Mouse (Mus musculus): ENCODE results near the gene Lamc3. TPM values are rescaled to one million over a fixed set of nuclear protein-coding genes. Genes with fewer than 3 reads are reported as not detected.

The Lamc3 gene
- polyA plus RNA-seq, 1 experiment from 2014 or later: 0.64 TPM

DNA sequence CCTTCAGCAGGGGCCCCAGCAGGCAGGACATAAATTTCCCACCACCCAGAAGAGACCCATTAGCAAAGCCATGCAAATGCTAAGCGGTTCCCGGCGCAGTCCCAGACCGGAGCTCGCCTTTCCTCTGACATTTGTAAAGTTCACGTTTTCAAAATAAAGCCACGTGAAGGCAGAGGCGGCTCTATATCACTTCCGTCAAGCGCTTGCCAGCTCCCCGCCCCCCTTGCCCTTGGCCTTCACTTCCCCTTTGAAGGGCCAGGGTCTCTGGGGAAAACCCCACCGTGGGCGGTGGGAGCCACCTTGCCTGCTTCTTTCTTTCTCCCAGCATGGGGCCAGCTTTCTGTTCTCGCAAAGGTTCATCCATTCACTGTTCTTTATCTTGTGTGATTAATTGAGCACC lies 6.2 kb upstream of the Lamc3 start:
- Histone ChIP-seq H3K4me3 (replicated peaks) (no peak overlapping the region), H3K9me3 (no peaks in the 10 kb centered on the region), H3K27ac (no peak overlapping the region), H3K4me1 (no peaks in the 10 kb centered on the region), H3K4me2 (no peak overlapping the region), H3K27me3 (replicated peaks) (peaks cover 47% of the 10 kb centered on the region), H3K36me3 (no peaks in the 10 kb centered on the region), H3K9ac (no peak overlapping the region)
- ATAC-seq (ENCODE audit: insufficient read depth, low FRiP score, low read depth): no peak
- WGBS: 5% methylated on average over 14 of the region's 14 CpGs

DNA sequence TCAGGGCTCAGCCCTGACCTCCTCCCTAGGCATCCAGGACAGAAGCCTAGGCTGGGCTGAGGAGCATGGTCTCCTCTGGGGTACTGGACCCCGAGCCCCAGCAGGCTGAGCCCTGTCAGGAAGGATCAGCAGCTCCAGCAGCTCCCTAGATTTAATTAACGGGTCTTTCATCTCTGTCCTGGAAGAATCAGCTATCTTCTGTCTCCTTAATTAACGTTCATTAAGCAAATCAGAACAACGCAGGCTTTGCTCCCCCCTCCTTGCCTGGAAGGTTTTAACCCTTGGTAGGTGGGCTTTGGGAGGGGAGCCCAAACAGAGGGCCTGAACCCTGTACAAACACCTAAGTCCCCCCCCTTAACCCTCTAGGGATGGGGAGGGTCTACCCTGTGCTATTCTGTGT lies 4.0 kb upstream of the Lamc3 start:
- H3K9me3 ChIP-seq: no peaks in the 10 kb centered on the region
- peaks cover 12% of the 10 kb centered on the region for H3K4me1 ChIP-seq
- no peak for ATAC-seq (ENCODE audit: insufficient read depth, low FRiP score, low read depth)
- no peaks in the 10 kb centered on the region for H3K36me3 ChIP-seq
- H3K4me2 ChIP-seq: no peak overlapping the region
- H3K27me3 ChIP-seq (replicated peaks): peaks cover 66% of the 10 kb centered on the region
- H3K4me3 ChIP-seq (replicated peaks): no peak overlapping the region
- no peak overlapping the region for H3K27ac ChIP-seq
- WGBS: 35% methylated on average over 4 of the region's 4 CpGs
- no peak overlapping the region for H3K9ac ChIP-seq

DNA sequence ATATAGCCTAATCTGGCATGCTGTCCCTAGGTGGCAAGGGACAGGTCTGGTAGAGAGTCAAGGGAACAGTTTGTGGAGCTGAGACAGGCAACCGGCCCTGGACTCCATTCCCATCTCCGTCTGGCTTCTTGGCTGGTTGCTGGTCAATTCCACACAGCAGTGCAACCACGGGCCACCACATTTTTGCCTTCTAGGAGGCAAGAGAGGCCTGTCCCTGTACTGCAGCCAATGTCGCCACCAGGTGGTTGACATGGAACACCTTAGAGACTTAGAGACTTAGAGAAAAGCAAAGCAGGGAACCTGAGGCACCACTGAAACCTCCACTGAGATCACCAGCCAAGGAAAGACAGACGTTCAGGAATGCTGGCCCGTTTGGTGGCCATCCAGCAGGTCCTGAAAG lies 2.3 kb upstream of the Lamc3 start:
- Histone ChIP-seq H3K4me2 (no peak overlapping the region), H3K9ac (no peak overlapping the region), H3K4me1 (peaks cover 12% of the 10 kb centered on the region), H3K27me3 (replicated peaks) (peaks cover 72% of the 10 kb centered on the region), H3K9me3 (no peaks in the 10 kb centered on the region), H3K27ac (no peak overlapping the region), H3K36me3 (no peaks in the 10 kb centered on the region), H3K4me3 (replicated peaks) (no peak overlapping the region)
- 26% methylated on average over 6 of the region's 6 CpGs for WGBS
- no peak for ATAC-seq (ENCODE audit: insufficient read depth, low FRiP score, low read depth)

DNA sequence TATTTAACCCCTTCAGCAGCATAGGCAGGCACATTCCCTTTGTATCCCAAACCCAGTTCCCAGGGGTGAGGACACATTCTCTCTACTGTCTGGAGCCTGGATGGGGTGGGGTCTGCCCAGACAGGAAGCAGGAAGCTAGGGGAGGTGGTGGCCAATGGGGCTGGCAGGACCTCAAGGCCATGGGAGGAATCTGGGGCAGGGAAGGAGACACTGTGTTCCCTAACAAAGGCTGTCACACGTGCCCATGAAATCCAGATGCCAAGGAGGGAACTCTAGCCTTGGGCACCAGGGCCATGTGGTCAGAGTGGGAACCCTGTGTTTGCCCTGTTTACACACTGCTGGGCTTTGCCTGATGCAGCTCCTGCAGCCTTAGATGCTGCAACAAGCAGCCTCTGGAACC lies 1.8 kb downstream of the Lamc3 start:
- ATAC-seq (ENCODE audit: insufficient read depth, low FRiP score, low read depth): no peak
- peaks cover 12% of the 10 kb centered on the region for H3K4me1 ChIP-seq
- no peaks in the 10 kb centered on the region for H3K9me3 ChIP-seq
- H3K27ac ChIP-seq: no peak overlapping the region
- 63% methylated on average over 1 of the region's 1 CpGs for WGBS
- H3K4me2 ChIP-seq: no peak overlapping the region
- no peaks in the 10 kb centered on the region for H3K36me3 ChIP-seq
- no peak overlapping the region for H3K4me3 ChIP-seq (replicated peaks)
- no peak overlapping the region for H3K9ac ChIP-seq
- peaks cover 40% of the 10 kb centered on the region for H3K27me3 ChIP-seq (replicated peaks)

DNA sequence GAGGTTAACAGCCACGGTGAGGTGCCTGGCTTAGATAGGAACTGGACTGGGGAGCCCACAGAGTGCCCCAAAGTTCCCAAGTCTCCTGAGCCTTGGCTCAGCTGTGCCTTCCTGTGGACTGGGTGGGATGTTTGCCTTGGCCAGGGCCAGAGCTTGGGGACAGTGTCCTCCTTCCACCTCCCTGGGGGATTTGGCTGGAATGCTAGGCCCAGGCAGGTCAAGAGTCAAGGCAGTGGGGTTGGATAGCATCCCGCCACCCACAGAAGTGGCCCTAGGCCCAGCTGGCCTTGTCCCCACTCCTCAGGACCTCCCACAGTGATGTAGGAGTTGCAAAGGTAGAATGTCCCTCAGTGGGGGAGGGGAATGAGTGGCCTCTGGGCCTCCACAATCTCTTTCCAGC lies 4.1 kb downstream of the Lamc3 start:
- no peak overlapping the region for H3K4me2 ChIP-seq
- no peak overlapping the region for H3K4me3 ChIP-seq (replicated peaks)
- H3K9ac ChIP-seq: no peak overlapping the region
- no peak overlapping the region for H3K27ac ChIP-seq
- whole genome bisulfite sequencing: 89% methylated on average over 2 of the region's 2 CpGs
- H3K4me1 ChIP-seq: peaks cover 12% of the 10 kb centered on the region
- H3K9me3 ChIP-seq: no peaks in the 10 kb centered on the region
- H3K27me3 ChIP-seq (replicated peaks): peaks cover 26% of the 10 kb centered on the region
- no peak for ATAC-seq (ENCODE audit: insufficient read depth, low FRiP score, low read depth)
- no peaks in the 10 kb centered on the region for H3K36me3 ChIP-seq

DNA sequence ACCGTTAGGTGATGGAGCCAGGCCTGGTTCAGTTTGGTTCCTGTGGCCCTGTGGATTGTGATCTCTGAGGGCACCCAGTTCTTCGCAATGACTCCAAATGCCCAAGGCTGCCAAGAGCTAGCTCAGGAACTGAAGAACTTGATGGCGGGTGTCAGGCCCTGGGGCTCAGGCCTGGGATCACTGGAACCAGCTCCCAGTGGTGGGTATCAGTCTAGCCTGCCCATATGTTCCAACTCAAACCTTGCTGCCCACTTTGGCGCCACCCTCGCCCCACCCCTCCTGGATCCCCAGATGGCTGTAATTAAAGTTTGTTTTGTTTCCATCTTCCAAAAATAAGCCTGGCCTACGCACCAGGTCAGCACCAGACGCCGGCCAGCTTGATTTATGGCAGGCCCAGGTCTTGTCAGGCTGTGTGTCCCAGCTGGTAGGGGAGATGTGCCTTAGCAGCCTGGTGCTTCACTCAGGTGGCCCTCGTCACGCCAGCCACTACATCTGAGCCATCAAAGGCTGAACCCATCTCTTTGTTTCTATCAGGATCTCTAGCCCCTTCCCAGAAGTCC lies 6.1 kb downstream of the Lamc3 start:
- Histone ChIP-seq H3K27ac (no peak overlapping the region), H3K4me3 (replicated peaks) (no peak overlapping the region), H3K36me3 (no peaks in the 10 kb centered on the region), H3K4me2 (no peak overlapping the region), H3K9ac (no peak overlapping the region), H3K4me1 (no peaks in the 10 kb centered on the region), H3K27me3 (replicated peaks) (peaks cover 7% of the 10 kb centered on the region; the same call in 1 of the 2 replicates), H3K9me3 (no peaks in the 10 kb centered on the region)
- 55% methylated on average over 10 of the region's 10 CpGs for WGBS
- no peak for ATAC-seq (ENCODE audit: insufficient read depth, low FRiP score, low read depth)

GRCm38 (mm10) chr2:31894221-31894870 lies 7.3 kb downstream of the Lamc3 start:
- Histone ChIP-seq H3K9ac (no peak overlapping the region), H3K27me3 (replicated peaks) (no peaks in the 10 kb centered on the region), H3K4me3 (replicated peaks) (no peak overlapping the region), H3K27ac (no peak overlapping the region), H3K36me3 (no peaks in the 10 kb centered on the region), H3K4me2 (no peak overlapping the region), H3K4me1 (no peaks in the 10 kb centered on the region), H3K9me3 (no peaks in the 10 kb centered on the region)
- no peak for ATAC-seq (ENCODE audit: insufficient read depth, low FRiP score, low read depth)
- WGBS: 67% methylated on average over 13 of the region's 13 CpGs

GRCm38 (mm10) chr2:31900932-31901331 lies 13.8 kb downstream of the Lamc3 start:
- Histone ChIP-seq H3K4me2 (no peak overlapping the region), H3K4me1 (0 out of 2 replicates have a peak, but pooled peaks cover 4% of the 10 kb centered on the region), H3K27ac (no peak overlapping the region), H3K27me3 (replicated peaks) (no peaks in the 10 kb centered on the region), H3K9me3 (no peaks in the 10 kb centered on the region), H3K9ac (no peak overlapping the region), H3K4me3 (replicated peaks) (no peak overlapping the region), H3K36me3 (no peaks in the 10 kb centered on the region)
- 75% methylated on average over 4 of the region's 4 CpGs for WGBS
- no peak for ATAC-seq (ENCODE audit: insufficient read depth, low FRiP score, low read depth)

- WGBS: 43% methylated on average over 4 of the region's 4 CpGs
- Histone ChIP-seq H3K27ac (no peak overlapping the region), H3K9ac (no peak overlapping the region), H3K9me3 (no peaks in the 10 kb centered on the region), H3K4me2 (no peak overlapping the region), H3K36me3 (no peaks in the 10 kb centered on the region), H3K4me3 (replicated peaks) (no peak overlapping the region), H3K27me3 (replicated peaks) (no peaks in the 10 kb centered on the region), H3K4me1 (0 out of 2 replicates have a peak, but pooled peaks cover 4% of the 10 kb centered on the region)
- no peak for ATAC-seq (ENCODE audit: insufficient read depth, low FRiP score, low read depth)
Measured at GRCm38 (mm10) chr2:31901659-31902362, 14.7 kb downstream of the Lamc3 start.

DNA sequence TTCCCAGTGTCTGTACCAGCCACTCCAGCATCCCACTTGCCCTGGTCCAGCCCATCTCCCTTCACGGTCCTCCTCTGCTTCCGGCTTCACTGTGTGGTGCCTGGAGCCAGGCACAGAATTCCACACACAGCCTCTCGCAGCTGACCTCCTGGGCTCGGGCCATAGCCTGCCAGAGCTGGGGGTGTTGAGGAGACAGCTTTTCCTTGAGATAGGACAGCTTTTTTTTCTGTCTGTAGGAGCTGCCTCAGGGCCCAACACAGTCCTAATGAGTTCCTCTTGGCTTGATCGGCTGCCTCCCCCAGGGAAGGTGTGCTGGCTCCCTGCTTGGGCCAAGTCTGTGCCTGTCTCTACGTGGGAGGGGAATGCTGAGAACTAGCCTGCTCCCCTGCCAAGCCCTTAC lies 17.0 kb downstream of the Lamc3 start:
- H3K4me1 ChIP-seq: 0 out of 2 replicates have a peak, but pooled peaks cover 4% of the 10 kb centered on the region
- no peak overlapping the region for H3K4me2 ChIP-seq
- no peaks in the 10 kb centered on the region for H3K36me3 ChIP-seq
- ATAC-seq (ENCODE audit: insufficient read depth, low FRiP score, low read depth): no peak
- no peak overlapping the region for H3K27ac ChIP-seq
- H3K9ac ChIP-seq: no peak overlapping the region
- no peaks in the 10 kb centered on the region for H3K27me3 ChIP-seq (replicated peaks)
- H3K4me3 ChIP-seq (replicated peaks): no peak overlapping the region
- 19% methylated on average over 6 of the region's 6 CpGs for WGBS
- H3K9me3 ChIP-seq: no peaks in the 10 kb centered on the region

DNA sequence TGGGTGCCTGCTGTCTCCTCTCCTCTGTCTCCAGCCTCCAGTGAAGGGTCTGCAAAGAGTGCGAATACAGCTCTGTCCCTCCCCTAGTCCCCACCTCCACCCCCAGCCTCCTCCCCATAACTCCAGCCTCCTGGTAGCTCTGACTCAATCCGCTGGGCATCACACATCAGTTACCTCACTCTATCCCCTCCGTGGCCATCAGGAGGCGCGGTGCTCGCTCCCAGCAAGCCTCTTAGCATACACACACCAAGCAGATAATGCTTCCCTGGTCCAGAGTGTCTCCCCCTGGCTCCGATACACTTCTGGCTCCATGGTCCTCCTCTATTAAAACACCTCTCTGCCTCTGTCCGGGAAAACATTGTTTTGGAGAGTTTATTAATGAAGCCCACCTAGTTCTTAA lies 17.5 kb downstream of the Lamc3 start:
- H3K9ac ChIP-seq: no peak overlapping the region
- H3K4me2 ChIP-seq: no peak overlapping the region
- H3K36me3 ChIP-seq: no peaks in the 10 kb centered on the region
- no peak overlapping the region for H3K4me3 ChIP-seq (replicated peaks)
- H3K27me3 ChIP-seq (replicated peaks): no peaks in the 10 kb centered on the region
- no peak for ATAC-seq (ENCODE audit: insufficient read depth, low FRiP score, low read depth)
- H3K27ac ChIP-seq: no peak overlapping the region
- 15% methylated on average over 8 of the region's 8 CpGs for WGBS
- 0 out of 2 replicates have a peak, but pooled peaks cover 4% of the 10 kb centered on the region for H3K4me1 ChIP-seq
- no peaks in the 10 kb centered on the region for H3K9me3 ChIP-seq

- Histone ChIP-seq H3K27me3 (replicated peaks) (no peaks in the 10 kb centered on the region), H3K4me3 (replicated peaks) (no peak overlapping the region), H3K27ac (no peak overlapping the region), H3K9me3 (no peaks in the 10 kb centered on the region), H3K9ac (no peak overlapping the region), H3K4me2 (no peak overlapping the region), H3K4me1 (0 out of 2 replicates have a peak, but pooled peaks cover 4% of the 10 kb centered on the region), H3K36me3 (no peaks in the 10 kb centered on the region)
- no peak for ATAC-seq (ENCODE audit: insufficient read depth, low FRiP score, low read depth)
- WGBS: 35% methylated on average over 9 of the region's 9 CpGs
Measured at GRCm38 (mm10) chr2:31905682-31906081, 18.6 kb downstream of the Lamc3 start.
